Mouse (Mus musculus): ENCODE results near the gene 2210011C24Rik.

2210011C24Rik gene

DNA sequence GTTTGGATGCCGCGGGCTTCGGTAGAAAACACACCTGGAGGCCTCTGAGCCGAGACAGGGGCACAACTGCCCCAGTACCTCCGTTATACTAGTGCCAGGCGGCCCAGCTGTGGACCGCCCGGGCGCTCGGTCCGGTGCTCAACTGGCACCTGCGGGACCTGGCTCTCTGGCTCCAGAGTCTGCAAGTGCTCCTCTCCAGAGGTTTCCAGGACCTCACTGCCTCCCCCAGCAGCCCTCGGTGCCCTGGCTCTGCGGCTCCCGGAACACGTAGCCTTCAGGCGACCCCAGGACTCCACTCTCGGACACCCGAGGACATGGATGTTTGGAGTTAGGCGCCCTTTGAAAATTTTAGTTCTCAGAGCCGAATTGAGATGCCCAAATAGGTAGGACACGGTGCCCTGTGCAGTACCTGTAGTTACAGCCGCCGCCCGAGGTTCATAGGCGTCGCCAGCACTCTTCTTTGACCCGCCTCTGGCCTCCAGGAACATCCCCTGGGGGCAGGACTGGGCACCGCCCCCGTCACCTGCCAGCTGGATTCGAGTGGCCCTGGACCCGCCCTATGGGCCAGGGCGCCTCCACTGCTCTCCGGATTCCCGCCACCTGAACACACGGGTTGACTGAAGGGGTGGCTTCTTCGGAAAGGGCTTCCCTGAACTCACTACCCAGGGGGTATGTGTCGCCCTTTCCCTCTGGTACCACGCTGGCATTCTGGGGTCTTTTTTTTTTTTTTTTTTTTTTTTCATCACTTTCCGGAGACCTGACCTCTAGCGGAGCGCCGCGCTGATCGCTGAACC lies at the start of gene 2210011C24Rik:
TSS of gene 2210011C24Rik (minus strand) at position 467 of the 794 bp plus-strand sequence.
- DNase-seq (ENCODE audit: low read depth, low spot score), result no peak

DNA sequence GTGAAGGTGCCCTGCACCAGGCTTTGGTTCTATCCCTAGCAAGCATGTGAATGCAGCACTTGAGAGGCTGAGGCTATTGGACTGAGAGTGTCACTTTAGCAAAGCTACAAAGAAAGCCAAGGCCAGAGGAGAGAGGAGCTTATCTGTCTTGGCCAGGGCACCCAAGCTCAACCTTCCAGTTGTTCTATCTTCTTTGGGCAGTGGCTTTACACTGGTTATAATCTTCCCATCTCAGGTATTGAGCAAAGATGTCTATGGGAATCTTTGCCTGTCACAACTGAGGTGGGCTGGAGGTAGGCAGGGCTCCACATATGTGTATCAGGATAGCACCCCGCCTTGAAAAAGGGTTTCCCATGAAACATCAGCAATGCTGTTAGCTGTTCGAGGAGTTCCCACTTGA lies 48.3 kb upstream of the 2210011C24Rik start:
- DNase-seq (ENCODE audit: low read depth, low spot score), result no peak

DNA sequence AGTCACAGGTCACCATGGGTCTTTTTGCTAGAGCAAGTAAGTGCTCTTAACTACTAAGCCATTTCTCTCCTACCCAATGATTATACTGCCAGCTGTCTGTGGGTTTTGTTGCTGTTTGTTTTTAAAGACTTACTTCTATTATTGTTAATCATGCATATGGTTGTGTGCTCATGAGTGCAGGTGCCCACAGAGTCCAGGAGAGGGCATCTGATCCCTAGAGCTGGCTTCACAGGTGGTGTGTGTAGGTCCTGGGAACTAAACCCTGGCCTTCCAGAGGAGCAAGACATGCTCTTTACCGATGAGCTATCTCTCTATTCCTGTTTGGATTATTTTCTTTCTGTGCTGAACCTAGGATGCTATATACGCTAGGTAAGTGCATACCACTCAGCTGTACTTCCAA lies 47.3 kb upstream of the 2210011C24Rik start:
- no peak for DNase-seq (ENCODE audit: low read depth, low spot score)

DNA sequence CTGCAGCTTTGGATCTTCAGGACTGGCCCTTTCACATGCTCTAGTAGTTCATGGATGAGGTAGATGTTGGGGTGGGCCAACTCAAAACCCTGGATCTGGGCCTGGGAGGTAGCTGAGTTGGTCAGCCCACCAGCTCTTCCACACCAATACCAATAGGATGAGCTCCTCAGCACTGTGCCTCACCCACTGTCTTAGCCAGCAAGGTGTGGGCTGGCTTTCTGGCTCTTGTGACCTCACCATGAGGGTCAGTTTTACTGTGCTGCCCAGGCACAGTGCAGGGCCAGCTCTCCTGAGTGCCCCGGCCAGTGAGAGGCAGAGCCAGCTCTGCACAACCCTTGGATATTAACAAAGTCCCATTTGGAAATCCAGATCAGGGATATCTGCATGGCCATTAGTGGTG lies 45.9 kb upstream of the 2210011C24Rik start:
- no peak for DNase-seq (ENCODE audit: low read depth, low spot score)

DNA sequence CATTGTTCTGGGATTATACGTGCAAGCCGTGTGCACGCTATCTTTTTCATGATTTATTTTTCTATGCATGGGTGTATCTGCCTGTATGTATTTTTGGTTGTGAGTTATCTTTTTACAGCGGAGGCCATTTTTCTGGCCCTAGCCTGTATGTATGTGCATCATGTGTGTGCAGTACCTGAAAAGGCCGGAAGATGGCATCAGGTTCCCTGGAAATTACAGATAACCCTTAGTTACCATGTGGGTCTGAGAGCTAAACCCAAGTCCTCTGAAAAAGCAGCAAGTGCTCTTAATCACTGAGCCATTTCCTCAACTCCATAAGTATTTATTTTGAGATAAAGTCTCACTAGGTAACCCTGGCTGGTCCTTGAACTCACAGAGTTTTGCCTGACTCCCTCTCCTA lies 41.3 kb upstream of the 2210011C24Rik start:
- no peak for DNase-seq (ENCODE audit: low read depth, low spot score)

DNA sequence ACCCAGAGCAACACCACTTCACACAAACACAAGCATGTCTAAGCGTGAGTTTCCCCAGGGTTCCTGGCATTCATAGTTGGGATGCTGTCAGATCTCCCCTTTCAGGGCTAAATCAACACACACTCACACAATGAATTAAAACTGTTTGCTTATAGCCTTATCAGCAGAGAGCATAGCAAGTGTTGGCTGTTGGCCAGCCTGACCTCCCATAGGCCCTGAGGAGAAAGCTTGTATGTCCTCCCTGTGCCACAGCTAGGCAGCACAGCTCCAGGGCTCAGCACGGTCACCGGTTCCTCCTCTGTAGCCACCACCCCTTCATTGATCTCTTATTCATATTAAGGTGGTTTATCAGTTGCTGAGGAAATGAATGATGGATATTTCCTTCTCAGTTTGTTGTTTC lies 40.8 kb upstream of the 2210011C24Rik start:
- DNase-seq (ENCODE audit: low read depth, low spot score), result no peak

DNA sequence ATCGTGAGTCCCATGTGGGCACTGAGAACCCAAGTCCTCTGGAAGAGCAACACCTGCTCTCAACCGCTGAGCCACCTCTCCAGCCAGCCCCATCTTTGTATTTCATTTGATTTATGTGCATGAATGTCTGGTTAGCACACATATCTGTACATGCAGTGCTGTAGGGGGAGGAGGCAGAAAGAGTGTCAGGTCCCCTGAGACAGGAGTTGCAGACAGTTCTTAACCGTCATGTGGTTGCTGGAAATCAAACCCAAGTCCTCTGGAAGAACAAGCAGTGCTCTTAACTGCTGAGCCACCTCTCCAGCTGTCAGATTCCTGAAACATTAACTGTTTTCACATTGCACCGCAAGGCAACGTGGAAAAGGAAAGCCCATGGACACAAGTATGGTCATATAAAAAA lies 36.2 kb upstream of the 2210011C24Rik start:
- no peak for DNase-seq (ENCODE audit: low read depth, low spot score)

DNA sequence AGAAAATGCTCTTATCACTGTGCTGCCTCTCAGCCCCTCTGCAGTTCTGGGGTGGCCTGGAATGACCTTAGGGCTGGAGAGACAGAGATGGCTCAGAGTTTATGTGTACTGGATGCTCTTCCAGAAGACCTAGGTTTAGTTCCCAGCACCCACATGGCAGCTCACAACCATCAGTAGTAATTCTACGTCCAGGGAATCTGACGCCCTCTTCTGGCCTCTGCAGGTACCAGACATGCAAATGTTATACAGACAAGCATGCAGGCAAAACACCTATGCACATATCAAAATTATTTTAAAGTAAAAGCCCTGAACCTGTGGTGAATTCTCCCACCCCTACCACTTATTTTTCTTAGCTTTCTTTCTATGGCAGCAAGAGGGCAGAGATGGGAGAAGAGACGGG lies 34.5 kb upstream of the 2210011C24Rik start:
- no peak for DNase-seq (ENCODE audit: low read depth, low spot score)

DNA sequence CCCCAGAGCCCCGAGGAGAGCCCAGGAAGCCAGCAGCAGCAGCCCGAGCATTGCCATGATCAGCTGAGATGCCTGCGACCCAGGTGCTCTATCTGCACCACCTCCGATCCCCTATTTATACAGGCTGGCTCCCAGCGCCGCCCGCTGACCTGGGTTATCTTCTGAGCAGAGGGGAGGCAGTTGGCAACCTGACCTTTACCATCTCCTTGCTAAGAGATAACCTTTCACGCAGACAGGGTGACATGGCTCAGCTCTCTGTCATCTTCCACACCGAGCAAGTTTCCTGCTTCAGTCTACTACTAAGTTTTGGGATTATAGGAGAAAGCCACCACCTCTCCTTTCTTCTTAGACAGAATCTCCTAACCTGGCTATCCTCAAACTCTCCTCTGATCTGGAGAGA lies 32.9 kb upstream of the 2210011C24Rik start, which contains the start of gene Rln3:
TSS of gene Rln3 (minus strand) at position 101 of the 400 bp plus-strand sequence.
- no peak for DNase-seq (ENCODE audit: low read depth, low spot score)

DNA sequence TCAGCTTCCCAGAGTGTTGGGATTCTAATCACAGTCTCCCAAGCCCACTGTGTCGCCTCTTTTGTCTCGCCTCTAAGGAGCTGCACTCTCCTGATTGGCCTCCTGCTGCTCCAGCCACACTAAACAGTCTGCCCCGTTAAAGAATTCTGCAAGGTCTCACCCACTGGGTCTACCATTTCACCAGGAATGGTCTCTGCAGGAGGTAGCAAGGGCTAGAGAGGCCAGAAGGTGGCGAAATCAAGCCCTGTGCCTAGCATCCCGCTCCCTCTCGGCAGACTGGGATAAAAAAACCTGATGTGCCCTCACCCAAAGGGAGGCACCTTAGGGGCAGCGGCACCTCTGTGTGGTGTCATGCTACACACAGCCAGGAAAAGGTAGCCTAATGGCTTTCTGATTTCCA lies 32.1 kb upstream of the 2210011C24Rik start:
- no peak for DNase-seq (ENCODE audit: low read depth, low spot score)

DNA sequence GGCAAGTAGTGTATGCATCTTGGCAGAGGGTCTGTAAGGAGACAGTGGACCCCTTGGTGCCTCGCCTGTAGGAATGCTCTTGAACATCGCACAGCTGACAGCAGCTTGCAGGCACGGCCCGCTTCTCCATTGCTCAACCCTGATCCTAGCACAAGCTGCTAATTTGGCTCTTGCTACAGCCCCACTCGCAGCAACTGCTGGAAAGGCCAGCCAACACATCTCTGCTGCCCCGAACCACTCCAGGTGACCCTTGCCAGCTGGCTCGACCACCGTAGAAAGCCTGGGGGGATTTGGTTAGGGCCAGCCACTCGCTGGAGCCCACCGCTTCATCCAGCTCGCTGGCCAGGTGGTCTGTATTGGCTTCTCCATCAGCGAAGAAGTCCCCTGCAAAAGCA lies 31.0 kb upstream of the 2210011C24Rik start:
- no peak for DNase-seq (ENCODE audit: low read depth, low spot score)

DNA sequence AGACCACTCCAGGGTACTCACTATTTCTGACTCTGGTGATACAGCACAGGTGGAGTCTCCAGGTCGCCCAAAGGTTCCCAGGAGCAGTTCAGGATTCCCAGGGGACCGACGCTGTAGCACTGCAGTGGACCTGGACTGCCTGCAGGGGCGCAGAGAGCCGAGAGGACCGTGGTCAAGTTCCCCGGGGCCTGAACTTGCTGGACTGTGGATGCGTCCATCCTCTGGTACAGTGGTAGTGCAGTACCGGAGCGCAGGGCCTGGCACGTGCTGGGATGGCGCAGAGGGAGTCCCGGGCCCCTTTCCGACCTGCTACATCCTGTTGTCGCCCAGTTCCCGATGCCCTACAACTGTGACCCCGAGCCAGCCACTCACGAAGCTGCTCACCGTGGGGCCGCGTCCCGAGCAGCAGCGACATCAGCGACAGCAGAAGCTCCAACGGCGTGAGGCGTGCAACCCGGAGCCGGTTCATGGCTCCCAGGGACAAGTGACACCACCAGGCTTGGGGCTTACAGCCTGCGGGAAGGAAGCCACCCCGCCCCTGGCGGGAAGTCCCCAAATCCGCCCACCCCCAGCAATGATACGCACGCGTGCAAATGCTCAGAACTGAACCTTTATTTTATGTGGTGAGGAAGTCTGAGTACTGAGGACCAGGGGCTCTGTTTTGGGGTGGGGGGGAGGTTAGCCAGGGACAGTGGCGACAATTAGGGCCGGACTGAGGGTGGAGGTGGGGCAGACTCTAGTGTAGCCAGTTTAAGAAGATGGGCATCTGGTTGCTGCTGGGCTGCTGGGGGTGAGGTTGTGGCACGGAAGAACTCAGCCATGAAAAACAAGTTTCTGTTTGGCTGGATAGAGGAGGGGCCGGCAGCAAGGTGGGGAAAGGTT lies 30.3 kb upstream of the 2210011C24Rik start, which contains the start of gene Il27ra:
TSS of gene Il27ra (minus strand) at position 524 of the 882 bp plus-strand sequence.
- DNase-seq (ENCODE audit: low read depth, low spot score), result peak; percentile 49

DNA sequence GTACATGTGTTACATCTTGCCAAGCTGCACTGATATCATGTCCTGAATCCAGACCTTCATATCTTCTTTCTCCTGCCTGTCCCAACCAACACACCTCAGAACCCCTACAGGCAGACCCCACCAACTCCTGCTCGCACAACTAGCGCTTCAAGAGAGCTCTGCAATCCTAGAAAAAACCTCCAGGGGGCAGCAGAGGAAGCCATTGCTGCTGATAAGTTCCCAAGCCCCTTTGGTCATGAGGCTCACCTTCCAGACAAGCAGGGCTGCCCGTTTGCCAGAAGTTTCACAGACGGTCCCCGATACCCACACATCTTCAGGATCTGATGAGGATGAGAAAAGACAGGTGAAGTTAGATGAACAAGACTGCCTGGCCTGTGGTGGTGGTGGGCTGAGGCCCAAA lies 27.1 kb upstream of the 2210011C24Rik start:
- peak; percentile 85 for DNase-seq (ENCODE audit: low read depth, low spot score)

DNA sequence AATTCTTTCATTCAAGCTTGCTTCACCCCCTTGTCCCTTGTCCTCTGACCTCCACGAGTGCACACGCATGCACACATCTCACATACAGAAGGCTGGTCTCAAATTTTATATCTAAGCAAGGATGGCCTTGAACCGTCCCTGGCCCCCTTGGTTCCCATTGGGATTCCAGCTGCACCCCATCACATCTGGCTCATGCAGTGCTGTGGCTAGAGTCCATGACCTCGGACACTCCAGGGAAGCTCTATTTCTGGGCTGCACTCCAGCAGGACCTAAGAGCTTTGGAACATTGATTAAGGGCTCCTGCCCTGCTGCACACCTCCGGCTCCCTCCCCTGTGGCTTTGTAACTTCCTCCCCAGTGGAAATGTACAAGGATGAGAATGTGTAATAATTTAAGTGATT lies 26.0 kb upstream of the 2210011C24Rik start:
- no peak for DNase-seq (ENCODE audit: low read depth, low spot score)

DNA sequence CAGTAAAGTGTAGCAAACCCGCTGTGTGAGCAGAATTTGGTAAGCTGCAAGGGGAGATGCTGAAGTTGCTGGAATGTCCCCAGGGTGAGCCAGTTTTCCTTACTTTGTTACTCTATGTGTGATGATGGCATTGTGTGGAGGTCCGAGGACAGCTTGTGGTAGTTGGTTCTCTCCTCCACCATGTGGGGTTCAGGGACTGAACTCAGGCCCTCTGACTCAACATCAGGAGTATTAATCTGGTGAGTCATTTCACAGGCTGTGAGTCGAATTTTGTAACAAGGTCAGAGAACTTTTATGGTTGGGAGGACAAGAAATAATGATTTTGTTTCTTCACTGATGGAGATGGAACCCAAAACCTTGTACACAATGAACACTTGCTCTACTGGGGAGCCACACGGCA lies 20.8 kb upstream of the 2210011C24Rik start:
- DNase-seq (ENCODE audit: low read depth, low spot score), result no peak

DNA sequence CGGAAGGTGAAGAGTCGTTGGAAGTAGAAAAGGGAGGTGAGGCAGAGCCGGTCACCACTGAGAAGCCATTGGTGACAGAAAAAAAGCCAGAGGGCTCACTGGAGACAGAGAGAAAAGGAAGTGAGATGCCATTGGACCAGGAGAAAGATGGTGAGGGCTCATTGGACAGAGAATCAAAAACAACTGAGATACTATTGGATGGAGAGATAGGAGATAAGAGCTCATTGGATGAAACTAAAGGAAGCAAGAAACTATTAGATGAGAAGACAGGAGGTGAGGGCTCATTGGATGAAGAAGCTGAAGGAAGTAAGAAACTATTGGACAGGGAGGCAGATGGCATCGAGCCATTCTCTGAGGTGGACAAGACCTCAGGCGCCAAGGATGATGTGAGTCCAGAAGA lies 17.3 kb upstream of the 2210011C24Rik start:
- peak; percentile 6 for DNase-seq (ENCODE audit: low read depth, low spot score)

DNA sequence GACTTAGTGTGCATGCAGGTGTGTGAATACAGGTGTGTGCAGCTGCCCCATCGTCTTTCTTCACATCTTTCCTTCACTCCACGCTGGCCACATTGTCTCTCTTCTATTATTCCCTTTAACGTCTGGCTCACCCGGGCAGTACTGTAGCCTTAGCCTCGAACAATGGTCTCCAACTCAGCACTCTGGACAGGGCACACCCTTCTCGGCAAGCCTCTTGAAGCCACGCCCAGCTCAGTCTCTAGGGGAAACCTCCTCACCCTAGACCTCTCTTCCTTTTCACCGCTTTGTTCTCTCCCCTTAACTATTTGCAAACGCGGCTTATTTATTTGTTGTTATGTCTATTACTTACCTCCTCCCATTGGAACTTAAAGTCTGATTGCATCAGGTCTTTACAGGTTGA lies 15.5 kb upstream of the 2210011C24Rik start:
- no peak for DNase-seq (ENCODE audit: low read depth, low spot score)

DNA sequence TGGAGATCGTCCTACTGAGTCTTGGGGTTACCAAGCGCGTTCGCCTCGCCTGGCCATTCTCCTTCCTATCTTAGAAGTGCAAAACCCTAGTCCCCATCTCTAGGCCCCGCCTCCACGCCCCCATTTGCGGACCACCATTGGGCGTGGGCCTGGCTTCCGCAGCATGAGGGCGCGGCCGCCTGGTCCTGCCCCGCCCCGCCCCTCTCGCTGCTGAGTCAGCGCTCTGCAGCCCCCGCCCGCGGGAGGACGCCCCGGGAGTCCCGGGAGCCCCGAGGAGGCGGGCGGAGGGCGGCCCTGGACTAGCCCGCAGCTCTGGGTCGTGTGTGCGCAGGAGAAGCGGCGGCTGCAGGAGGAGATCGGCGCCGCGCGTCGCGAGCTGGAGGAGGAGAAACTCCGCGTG lies 13.9 kb upstream of the 2210011C24Rik start:
- peak; percentile 34 for DNase-seq (ENCODE audit: low read depth, low spot score)

DNA sequence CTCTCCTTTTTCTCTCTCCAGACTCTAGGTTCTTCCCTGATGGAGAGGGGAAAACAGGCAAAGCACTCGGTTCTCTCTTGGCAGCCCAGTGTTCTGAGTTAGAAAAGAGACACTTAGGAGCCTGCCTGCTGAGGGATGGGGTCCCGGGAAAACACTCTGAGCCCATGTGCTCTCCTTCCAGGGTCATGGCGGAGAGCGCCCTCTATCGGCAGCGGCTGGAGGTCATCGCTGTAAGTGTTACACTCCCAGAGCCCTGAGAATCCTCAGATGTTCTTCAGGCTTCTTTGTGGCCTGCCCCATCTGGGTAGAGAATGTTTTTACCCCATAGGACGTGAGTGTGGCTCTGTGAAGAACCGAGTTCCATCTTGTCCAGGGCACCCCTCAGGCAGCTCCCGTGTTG lies 12.2 kb upstream of the 2210011C24Rik start:
- DNase-seq (ENCODE audit: low read depth, low spot score), result peak; percentile 35

DNA sequence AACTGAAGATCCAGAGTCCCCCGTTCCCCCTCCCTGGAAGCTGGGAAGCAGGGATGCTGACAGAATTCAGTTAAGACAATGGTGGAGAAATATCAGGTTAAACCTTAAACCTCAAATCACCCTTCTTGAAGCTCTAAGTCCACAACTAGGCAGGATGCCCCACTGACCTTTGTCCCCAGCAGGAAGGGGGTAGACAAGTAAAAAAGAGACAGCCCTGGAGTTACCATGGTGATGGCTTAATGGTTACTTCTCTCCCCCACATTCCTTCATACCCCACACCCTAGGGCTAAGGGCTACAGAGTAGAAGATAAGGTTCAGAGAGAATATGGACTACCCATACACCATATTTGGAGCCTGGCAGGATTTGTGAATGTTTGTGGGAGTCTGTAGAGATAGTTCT lies 11.7 kb upstream of the 2210011C24Rik start:
- no peak for DNase-seq (ENCODE audit: low read depth, low spot score)

DNA sequence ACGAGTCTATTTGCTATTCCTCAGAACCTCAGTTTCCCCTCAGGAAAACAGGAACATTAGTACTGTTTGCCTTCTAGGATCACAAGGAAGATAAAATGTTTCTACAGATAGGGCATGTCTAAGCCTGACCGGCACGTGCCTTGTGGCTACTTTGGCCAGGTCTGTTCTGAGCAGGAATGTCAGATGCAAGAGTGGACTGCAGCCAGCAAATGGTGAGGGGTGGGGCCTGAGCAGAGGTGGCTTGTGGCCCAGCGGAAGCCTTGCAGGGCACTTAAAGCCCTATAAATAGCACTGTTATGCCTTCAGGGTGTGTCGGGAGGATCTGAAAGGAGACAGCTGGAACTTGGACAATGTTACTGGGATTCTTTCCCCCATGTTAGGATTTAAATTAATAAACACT lies 11.1 kb upstream of the 2210011C24Rik start:
- no peak for DNase-seq (ENCODE audit: low read depth, low spot score)

DNA sequence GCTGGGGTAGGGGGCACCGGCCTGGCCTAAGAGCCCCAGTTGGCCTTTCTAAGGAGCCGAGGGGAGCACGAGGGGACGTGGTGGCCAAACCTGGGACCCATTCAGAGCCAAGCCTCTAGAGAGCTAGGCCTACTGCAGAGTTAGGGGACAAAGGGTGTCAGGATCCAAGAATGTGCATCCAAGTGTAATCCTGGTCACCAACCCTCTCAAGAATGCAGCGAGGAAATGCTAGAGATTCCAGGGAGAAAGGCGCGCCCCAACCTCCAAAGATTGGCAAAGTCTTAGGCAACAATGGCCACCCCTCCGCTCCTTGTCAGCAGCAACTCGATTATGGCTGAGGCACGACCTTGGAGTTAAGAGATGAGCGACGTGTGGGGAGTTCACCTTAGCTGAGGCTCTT lies 9.6 kb upstream of the 2210011C24Rik start:
- no peak for DNase-seq (ENCODE audit: low read depth, low spot score)

DNA sequence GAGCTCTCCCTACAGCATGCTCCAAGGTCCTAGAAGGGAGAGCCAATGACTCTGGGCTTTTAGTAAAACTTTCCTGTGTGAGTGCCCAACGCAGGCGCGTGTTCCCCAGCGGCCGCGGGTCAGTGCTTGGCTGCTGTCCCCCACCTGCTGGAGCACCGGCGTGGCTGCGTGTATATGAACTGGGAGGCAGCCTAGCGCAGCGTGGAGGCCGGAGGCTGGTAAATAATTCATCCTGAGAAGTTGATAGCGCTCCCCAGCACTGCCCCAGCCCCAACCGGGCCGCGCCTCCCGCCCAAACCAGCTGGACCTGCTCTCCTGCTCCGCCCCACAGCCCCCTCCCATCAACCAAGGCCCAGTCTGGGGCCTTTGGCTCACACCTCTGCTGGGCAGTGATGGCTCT lies 9.1 kb upstream of the 2210011C24Rik start, which contains the start of gene Palm3:
TSS of gene Palm3 (plus strand) at position 376 of the 400 bp plus-strand sequence.
- no peak for DNase-seq (ENCODE audit: low read depth, low spot score)
